Mouse (Mus musculus): ENCODE measurements around the gene Nr2f1. TPM values are rescaled to one million over a fixed set of nuclear protein-coding genes. Genes with fewer than 3 reads are reported as not detected.

The Nr2f1 gene
- polyA plus RNA-seq, 1 experiment = 84.5 TPM

DNA sequence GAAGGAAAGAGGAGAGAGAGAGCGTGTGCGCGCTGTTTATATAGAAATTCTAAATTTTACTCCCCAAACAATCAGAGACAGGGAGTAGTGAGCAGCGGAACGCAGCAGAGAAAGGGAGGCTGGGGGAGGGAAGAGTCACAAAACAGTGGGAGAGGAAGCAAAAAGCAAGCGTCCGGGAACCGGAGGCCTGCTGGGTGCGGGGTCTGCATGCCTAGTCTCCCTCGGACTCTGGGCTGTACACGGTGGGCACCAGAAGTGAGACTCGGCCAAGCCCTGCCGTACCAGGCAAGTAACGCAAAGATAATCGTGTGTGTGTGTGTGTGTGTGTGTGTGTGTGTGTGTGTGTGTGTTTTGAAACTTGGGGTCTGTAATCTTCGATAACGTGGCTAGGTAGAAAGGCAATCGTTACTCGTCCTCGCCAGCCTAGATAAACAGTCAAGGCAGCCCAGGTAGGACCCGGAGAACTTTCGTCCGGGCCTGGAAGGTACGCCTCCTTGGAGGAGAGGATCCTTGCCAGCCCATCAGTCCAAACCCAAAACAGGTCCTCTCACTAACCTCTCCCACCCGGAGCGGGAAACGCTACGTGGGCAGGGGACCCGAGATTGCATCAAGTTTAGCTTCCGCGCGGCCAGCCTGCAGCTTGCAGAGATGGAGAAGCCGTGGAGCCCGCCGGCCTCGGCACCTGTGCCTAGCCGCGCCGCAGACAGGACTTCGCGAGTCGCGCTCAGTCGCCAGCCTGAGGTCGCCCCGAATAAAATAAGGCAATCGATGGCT lies 3.2 kb upstream of the Nr2f1 start:
- Histone ChIP-seq H3K27ac (ENCODE audit: insufficient read depth, low read length) (peak overlapping the region; percentile 92), H3K27me3 (ENCODE audit: control insufficient read depth, insufficient read depth, low read length) (no peaks in the 10 kb centered on the region), H3K4me3 (replicated peaks; ENCODE audit: insufficient read depth, low read depth, low read length) (peak overlapping the region; percentile 87), H3K4me1 (ENCODE audit: control insufficient read depth, insufficient read depth, low read length) (no peaks in the 10 kb centered on the region)
- WGBS = under 1% methylated on average over 47 of the region's 47 CpGs
- peak; percentile 69 to 81 for DNase-seq
- no peak for TF ChIP-seq CTCF (IDR thresholded peaks at IDR 0.05; ENCODE audit: borderline replicate concordance, insufficient read depth, low read depth, low read length)
- TF ChIP-seq POLR2A (IDR thresholded peaks at IDR 0.05; ENCODE audit: borderline replicate concordance, insufficient read depth, low read length) = no peak; the same call in 1 of the 2 replicates

DNA sequence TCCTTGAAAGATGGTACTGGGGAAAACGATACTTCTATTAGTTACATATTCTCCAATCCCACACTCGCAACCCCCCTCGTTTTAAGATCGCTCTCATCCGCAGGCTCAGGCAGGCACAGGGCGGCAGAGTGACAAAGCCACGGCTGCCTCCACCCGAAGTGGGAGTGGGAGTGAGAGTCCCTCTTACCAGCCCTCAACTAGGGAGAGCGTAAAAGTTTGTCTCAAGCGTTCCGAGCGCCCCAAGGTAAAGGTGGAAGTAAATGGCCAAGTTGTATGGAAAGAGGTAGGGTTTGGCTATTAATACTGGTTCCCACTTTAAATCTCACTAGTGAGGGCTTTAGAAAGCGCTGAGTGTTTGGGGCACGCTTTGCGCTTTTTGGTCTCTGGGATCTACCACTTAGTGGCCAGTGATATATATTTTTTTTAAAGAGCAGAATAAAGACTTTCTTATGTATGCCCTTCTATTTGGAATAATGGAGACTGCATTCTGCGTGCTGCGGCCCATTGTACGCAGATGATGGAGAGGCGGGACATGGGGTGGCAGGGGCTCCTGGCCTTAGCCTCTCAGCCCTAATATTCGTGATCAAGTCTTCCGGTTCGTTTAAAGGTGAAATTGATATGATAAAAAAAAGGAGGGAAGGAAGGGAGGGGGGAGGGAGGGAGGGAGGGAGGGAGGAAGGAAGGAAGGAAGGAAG lies 2.5 kb upstream of the Nr2f1 start:
- DNase-seq = peak in 1 of 2 experiments; percentile 43
- no peaks in the 10 kb centered on the region for H3K4me1 ChIP-seq (ENCODE audit: control insufficient read depth, insufficient read depth, low read length)
- H3K27ac ChIP-seq (ENCODE audit: insufficient read depth, low read length) = peak overlapping the region; percentile 14; the same call in 1 of the 2 replicates
- 1% methylated on average over 22 of the region's 22 CpGs for WGBS
- TF ChIP-seq CTCF (IDR thresholded peaks at IDR 0.05; ENCODE audit: borderline replicate concordance, insufficient read depth, low read depth, low read length) = no peak
- TF ChIP-seq POLR2A (IDR thresholded peaks at IDR 0.05; ENCODE audit: borderline replicate concordance, insufficient read depth, low read length) = no peak
- H3K4me3 ChIP-seq (replicated peaks; ENCODE audit: insufficient read depth, low read depth, low read length) = peak overlapping the region; percentile 87
- H3K27me3 ChIP-seq (ENCODE audit: control insufficient read depth, insufficient read depth, low read length) = no peaks in the 10 kb centered on the region

DNA sequence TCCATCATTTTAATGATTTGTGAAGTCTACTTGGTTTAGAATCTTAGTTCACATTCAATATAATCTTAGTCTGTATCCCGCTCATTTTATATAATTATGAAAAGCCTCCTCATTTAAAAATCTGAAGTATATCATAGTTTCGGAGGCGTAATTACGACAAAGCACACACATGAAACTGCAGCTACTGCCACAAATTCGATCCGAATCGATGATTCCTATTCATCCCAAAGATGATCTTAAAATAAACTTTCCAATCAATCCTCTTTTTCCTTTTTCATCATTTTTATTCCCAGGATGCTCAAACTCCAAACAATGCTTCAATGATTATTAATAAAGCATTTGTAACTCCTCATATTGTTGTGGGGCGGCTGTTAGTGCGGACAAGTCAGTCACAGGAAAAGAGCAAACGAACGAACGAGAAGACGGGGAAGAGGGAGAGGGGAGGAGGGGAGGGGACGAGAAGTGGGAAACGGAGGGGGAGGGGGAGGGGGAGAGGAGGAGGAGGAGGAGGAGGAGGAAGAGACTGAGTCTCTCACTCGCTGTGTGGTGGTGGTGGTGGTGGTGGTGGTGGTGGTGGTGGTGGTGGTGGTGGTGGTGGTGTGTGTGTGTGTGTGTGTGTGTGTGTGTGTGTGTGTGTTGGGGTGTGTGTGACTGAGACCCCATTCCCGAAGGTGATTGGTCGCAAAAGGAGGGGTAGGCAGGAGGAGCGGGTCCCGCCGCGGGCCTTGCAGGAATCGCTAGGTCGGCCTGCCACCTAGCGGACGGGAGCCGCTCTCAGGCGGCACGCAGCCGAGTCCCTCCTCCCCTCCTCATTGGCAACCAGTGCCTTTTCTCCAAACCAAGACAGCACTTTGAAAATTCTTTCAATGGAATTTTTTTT lies 1.7 kb upstream of the Nr2f1 start:
- Histone ChIP-seq H3K27ac (ENCODE audit: insufficient read depth, low read length) (peak overlapping the region; percentile 14; the same call in 1 of the 2 replicates), H3K27me3 (ENCODE audit: control insufficient read depth, insufficient read depth, low read length) (no peaks in the 10 kb centered on the region), H3K4me3 (replicated peaks; ENCODE audit: insufficient read depth, low read depth, low read length) (peak overlapping the region; percentile 87), H3K4me1 (ENCODE audit: control insufficient read depth, insufficient read depth, low read length) (no peaks in the 10 kb centered on the region)
- TF ChIP-seq POLR2A (IDR thresholded peaks at IDR 0.05; ENCODE audit: borderline replicate concordance, insufficient read depth, low read length) = no peak
- TF ChIP-seq CTCF (IDR thresholded peaks at IDR 0.05; ENCODE audit: borderline replicate concordance, insufficient read depth, low read depth, low read length) = peak; percentile 84
- under 1% methylated on average over 28 of the region's 30 CpGs for WGBS
- DNase-seq = peak; percentile 93 to 96

DNA sequence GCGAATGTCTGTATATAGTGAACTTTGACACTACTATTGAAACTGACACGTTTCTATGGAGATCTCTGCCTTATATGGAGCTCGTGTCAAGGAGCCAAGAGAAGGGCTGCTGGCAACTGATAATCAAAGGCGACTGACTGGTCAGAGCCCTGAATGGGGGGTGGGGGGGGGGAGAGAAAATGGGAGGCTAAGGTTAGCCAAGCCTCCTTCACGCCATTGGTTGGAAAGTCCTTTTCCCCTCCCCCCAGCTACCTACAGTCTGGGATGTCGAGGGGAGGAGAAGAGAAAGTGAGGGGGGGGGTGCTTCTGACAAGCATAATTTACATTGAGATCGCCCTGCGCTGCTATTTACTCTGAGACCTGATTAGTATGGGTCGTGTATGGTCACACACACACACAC lies 850 bp upstream of the Nr2f1 start:
- TF ChIP-seq POLR2A (IDR thresholded peaks at IDR 0.05; ENCODE audit: borderline replicate concordance, insufficient read depth, low read length) (peak; percentile 29; the same call in 1 of the 2 replicates), CTCF (IDR thresholded peaks at IDR 0.05; ENCODE audit: borderline replicate concordance, insufficient read depth, low read depth, low read length) (no peak)
- no peaks in the 10 kb centered on the region for H3K4me1 ChIP-seq (ENCODE audit: control insufficient read depth, insufficient read depth, low read length)
- no peaks in the 10 kb centered on the region for H3K27me3 ChIP-seq (ENCODE audit: control insufficient read depth, insufficient read depth, low read length)
- DNase-seq = peak; percentile 70 to 91
- H3K27ac ChIP-seq (ENCODE audit: insufficient read depth, low read length) = 0 out of 2 replicates have a peak overlapping the region, but pooled peaks have one; percentile 42
- peak overlapping the region; percentile 67 for H3K4me3 ChIP-seq (replicated peaks; ENCODE audit: insufficient read depth, low read depth, low read length)
- 0% methylated on average over 9 of the region's 9 CpGs for WGBS

DNA sequence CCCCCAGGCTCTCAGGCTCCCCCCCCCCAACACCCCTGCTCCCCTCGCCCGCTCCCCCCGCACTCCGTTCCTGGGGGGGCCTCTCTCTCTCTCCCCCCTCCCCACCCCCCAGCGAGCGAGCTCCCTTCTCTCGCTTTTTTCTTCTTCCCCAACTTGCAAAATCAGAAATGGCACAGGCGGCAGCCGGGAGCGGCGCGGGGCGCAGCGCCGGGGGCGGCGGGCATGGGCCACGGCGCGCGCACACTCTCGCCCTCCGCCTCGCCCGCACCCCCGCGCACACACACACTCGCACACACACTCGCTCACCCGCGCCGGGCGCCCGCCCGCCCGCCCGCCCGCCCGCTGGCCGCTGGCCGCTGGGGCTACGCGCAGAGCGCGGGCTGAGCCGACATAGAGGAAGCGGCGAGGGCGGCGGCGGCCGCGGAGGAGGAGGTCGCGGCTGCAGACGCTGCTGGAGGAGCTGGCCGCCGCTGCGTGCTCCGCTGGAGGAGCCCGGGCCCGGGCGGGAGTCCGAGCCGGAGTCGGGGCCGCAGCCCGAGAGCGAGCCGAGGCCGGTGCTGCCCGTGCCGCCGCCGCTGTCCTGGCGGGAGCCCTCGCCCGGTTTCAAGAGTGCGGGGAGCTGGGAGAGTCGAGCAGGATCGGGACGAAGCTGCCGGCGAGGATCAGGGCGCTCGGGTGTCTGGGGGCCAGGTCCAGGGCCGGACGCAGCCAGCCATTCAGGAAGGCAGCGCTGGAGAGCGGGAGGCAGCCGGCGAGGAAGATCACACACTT lies 501 bp downstream of the Nr2f1 start:
- WGBS = under 1% methylated on average over 91 of the region's 92 CpGs
- H3K27ac ChIP-seq (ENCODE audit: insufficient read depth, low read length) = peak overlapping the region; percentile 89
- TF ChIP-seq POLR2A (IDR thresholded peaks at IDR 0.05; ENCODE audit: borderline replicate concordance, insufficient read depth, low read length) (no peak), CTCF (IDR thresholded peaks at IDR 0.05; ENCODE audit: borderline replicate concordance, insufficient read depth, low read depth, low read length) (no peak)
- no peaks in the 10 kb centered on the region for H3K27me3 ChIP-seq (ENCODE audit: control insufficient read depth, insufficient read depth, low read length)
- peak overlapping the region; percentile 82 for H3K4me3 ChIP-seq (replicated peaks; ENCODE audit: insufficient read depth, low read depth, low read length)
- H3K4me1 ChIP-seq (ENCODE audit: control insufficient read depth, insufficient read depth, low read length) = no peaks in the 10 kb centered on the region
- DNase-seq = peak; percentile 70 to 83

DNA sequence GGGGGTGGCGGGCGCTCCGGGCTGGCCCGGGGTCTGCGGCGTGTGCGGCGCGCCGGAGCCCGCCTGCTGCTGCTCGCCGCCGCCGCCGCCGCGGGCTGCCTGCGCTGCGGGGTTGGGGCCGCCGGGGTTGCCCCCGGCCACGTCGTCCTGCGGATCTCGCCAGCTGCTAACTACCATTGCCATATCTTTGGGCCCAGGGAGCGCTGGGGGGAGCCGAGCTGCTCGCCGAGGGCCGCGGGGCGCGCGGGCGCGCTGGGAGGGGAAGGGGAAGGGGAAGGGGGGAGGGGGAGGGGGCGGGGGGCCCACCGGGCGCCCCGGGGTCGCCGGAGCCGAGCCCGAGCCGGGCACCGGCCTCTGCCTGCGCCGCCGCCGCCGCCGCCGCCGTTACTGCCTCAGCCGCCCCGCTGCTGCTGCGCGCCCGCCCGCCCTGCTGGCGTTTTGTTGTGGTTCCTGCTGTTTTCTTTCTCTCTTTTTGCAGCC lies 1.1 kb downstream of the Nr2f1 start:
- TF ChIP-seq POLR2A (IDR thresholded peaks at IDR 0.05; ENCODE audit: borderline replicate concordance, insufficient read depth, low read length) (no peak), CTCF (IDR thresholded peaks at IDR 0.05; ENCODE audit: borderline replicate concordance, insufficient read depth, low read depth, low read length) (no peak)
- Histone ChIP-seq H3K4me3 (replicated peaks; ENCODE audit: insufficient read depth, low read depth, low read length) (peak overlapping the region; percentile 100), H3K27me3 (ENCODE audit: control insufficient read depth, insufficient read depth, low read length) (no peaks in the 10 kb centered on the region), H3K27ac (ENCODE audit: insufficient read depth, low read length) (peak overlapping the region; percentile 77), H3K4me1 (ENCODE audit: control insufficient read depth, insufficient read depth, low read length) (no peaks in the 10 kb centered on the region)
- WGBS = under 1% methylated on average over 27 of the region's 63 CpGs
- peak; percentile 58 to 67 for DNase-seq

Measured in cerebellum, adult 2 months (tissue).